Mouse (Mus musculus) forebrain, postnatal 0 days (tissue): ENCODE data around the gene Epb41l3. TPM values are rescaled to one million over a fixed set of nuclear protein-coding genes. Genes with fewer than 3 reads are reported as not detected.

Source experiments
- ATAC-seq: fragments of 200-750 bp; cut with Nextera tagmentation; 2 replicates; pipeline ENCODE4 v1.8.0; 2017; ENCODE audit warnings: mild to moderate bottlenecking, moderate library complexity
- DNase-seq: peaks from one replicate; pipeline ENCODE4 v3.0.0-alpha.2; 2015
- H3K27ac ChIP-seq: fragments of 300-500 bp; sonication (generic); 2 replicates; pipeline ENCODE4 v1.5.1; 2014; ENCODE audit warnings: low read depth, mild to moderate bottlenecking, antibody characterized with exemption, low read length, moderate library complexity, mixed read lengths
- H3K27me3 ChIP-seq: fragments of 300-500 bp; sonication (generic); 2 replicates; pipeline ENCODE4 v1.6.1; 2014; ENCODE audit warnings: mild to moderate bottlenecking, low read length, mixed read lengths; ENCODE audit not compliant: insufficient read depth
- H3K36me3 ChIP-seq: fragments of 300-500 bp; sonication (generic); 2 replicates; pipeline ENCODE4 v1.6.1; 2014; ENCODE audit warnings: mild to moderate bottlenecking, moderate library complexity; ENCODE audit not compliant: insufficient read depth
- H3K4me1 ChIP-seq: fragments of 300-500 bp; sonication (generic); 2 replicates; pipeline ENCODE4 v1.6.1; 2014; ENCODE audit warnings: antibody characterized with exemption; ENCODE audit not compliant: insufficient read depth
- H3K4me2 ChIP-seq: fragments of 300-500 bp; sonication (generic); 2 replicates; pipeline ENCODE4 v1.6.1; 2014; ENCODE audit warnings: low read depth, mild to moderate bottlenecking, moderate library complexity
- H3K4me3 ChIP-seq: fragments of 300-500 bp; sonication (generic); 2 replicates; pipeline ENCODE4 v1.5.1; 2014; ENCODE audit warnings: low read depth, low read length, mixed read lengths
- H3K9ac ChIP-seq: fragments of 300-500 bp; sonication (generic); 2 replicates; pipeline ENCODE4 v1.6.1; 2014; ENCODE audit warnings: mild to moderate bottlenecking
- H3K9me3 ChIP-seq: fragments of 300-500 bp; sonication (generic); 2 replicates; pipeline ENCODE4 v1.6.1; 2016; ENCODE audit warnings: low read length
- CTCF ChIP-seq: sonication (generic); IDR thresholded peaks from 2 replicates; pipeline ENCODE4 v1.5.1; 2016; ENCODE audit warnings: antibody characterized with exemption, control low read depth, low read depth
- WGBS: fragments of 180-500 bp; shearing (Covaris S2); extraction: QIAGEN DNeasy Blood & Tissue Kit; methylation state at CpG from one replicate; pipeline ENCODE4 v1.1.7; 2014; 5-methylcytosine and 5-hydroxymethylcytosine counted together
- polyA plus RNA-seq: library from polyadenylated mRNA; unstranded; fragments of >200 nt; fragmentation: Nextera tagmentation; extraction: Ambion mirVana; gene quantifications from 2 replicates; pipeline ENCODE4 v1.2.1, GENCODE M21; 2015
- total RNA-seq: library from RNA; depleted of rRNA; stranded (reverse); fragments of >200 nt; gene quantifications from 2 replicates; pipeline ENCODE4 v1.2.3, GENCODE M21; 2014

Gene Epb41l3
- total and polyA plus RNA-seq, 2 experiments from 2014 or later, result 54.1 to 68.6 TPM

DNA sequence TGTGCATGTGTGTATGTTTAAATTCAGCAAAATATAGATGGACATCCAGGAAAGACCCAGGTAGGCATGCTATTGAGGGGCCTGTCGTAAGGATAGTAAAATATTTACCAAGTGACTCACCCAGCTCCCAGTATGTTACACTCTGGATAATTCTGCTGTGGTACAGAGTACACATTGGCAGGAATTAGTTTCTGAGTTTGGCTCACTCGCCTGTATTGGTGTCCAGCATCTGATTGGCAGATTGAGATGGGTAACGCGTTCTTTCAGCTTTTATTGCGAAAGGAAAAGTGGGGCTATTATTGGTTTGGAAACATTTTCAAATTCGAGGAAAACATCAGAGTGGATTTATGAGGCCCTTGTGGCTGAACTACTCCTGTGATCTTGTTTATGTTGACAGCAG lies 145.9 kb downstream of the Epb41l3 start:
- Histone ChIP-seq H3K27ac (no peak overlapping the region), H3K4me3 (no peak overlapping the region), H3K27me3 (no peaks in the 10 kb centered on the region), H3K9me3 (no peaks in the 10 kb centered on the region), H3K36me3 (no peaks in the 10 kb centered on the region), H3K4me1 (peaks cover 6% of the 10 kb centered on the region; the same call in 1 of the 2 replicates), H3K9ac (no peak overlapping the region), H3K4me2 (no peak overlapping the region)
- WGBS, result 60% methylated on average over 6 of the region's 6 CpGs
- ATAC-seq (no peak), DNase-seq (no peak)
- TF ChIP-seq CTCF, result no peak

DNA sequence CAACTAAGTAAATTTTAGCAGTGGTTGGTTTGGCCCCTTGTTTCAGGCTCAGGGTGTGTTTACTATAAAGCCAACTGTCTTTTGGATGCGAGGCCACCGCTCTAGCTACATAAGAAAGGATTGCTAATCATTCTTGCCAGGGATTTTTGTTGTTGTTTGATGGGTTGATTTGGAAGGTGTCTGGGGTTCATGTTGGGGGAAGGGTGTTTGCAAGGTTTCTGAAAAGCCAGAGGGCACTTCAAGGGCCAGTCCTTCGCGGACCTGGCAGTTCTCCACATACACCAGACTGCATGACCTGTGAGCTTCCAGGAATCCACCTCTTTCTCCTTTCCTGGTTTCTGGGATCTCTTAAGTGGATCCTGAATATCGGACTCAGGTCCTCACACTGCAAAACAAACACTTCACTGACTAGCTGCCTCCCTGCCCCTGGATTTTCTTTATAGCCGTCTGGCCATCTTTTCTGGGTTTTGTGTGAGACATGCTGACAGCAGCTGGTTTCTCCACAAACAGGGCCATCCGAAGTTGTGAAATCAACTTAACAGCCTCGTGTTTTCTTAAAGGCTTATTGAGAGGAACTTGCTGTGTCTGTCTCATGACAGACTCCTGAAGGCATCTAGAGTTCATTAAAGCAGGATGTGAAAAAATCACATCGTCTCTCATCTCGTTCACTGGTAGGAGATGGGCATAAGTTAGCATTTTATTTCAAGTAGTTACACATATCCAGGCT lies 146.6 kb downstream of the Epb41l3 start:
- peak; percentile 61; the same call in 1 of the 2 replicates for ATAC-seq
- H3K27ac ChIP-seq, result no peak overlapping the region

DNA sequence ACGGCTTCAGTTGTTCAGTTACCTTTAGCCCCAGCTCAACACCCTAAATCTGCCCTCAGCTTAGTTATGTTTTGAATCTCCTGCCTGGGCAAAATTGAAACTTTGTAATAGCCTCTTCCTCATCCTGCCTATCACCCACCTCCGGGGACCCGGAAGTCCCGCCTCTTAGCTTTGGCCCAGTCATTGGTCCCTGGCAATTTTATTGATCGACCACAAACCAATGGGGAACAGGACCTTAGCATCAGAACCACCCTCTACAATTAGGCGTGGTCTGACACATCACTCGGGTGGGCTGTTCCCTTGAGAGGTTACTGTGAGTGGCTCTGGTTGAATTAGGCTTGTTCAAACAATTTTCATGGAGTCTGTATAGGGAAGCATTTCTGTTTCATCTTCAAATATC lies 150.5 kb downstream of the Epb41l3 start:
- H3K9me3 ChIP-seq, result no peaks in the 10 kb centered on the region
- 89% methylated on average over 7 of the region's 7 CpGs for WGBS
- ATAC-seq, result no peak

More for the DNA sequence above, 146.6 kb downstream of the Epb41l3 start:
- 39% methylated on average over 10 of the region's 10 CpGs for WGBS
- TF ChIP-seq CTCF, result no peak
- peak; percentile 12 for DNase-seq
- peaks cover 6% of the 10 kb centered on the region; the same call in 1 of the 2 replicates for H3K4me1 ChIP-seq
- no peak overlapping the region for H3K4me2 ChIP-seq
- no peaks in the 10 kb centered on the region for H3K36me3 ChIP-seq
- no peaks in the 10 kb centered on the region for H3K9me3 ChIP-seq
- no peaks in the 10 kb centered on the region for H3K27me3 ChIP-seq
- H3K4me3 ChIP-seq, result no peak overlapping the region
- H3K9ac ChIP-seq, result no peak overlapping the region

DNA sequence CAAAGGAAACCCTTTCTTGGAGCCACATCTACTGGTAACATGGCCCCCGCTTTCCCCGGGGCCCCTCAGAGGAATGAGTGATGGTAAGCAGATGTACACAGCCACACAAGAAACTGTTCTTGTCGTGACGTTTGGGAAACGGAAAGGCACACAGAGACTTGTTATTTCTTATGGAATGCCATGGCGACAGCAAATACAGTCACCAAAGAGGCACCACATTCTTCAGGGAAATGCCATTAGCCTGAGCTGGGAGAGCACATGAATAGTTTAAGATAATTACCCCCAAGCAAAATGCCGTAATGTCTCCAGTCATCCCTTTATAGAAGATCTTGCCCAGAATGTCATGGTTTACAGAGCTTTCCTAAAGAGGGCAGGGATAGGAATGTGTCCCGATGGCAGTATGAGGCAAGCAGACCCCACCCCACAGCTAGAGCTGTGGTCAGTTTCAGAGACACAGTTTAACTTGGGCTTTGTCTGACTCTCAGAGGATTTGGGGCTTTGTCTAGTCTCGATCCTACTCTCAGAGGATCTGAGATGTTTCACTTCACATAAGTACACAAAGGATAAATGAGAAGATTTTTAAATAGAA lies 152.0 kb downstream of the Epb41l3 start:
- no peak for TF ChIP-seq CTCF
- no peak for ATAC-seq

More for the DNA sequence above, 150.5 kb downstream of the Epb41l3 start:
- H3K4me2 ChIP-seq, result no peak overlapping the region
- no peaks in the 10 kb centered on the region for H3K36me3 ChIP-seq
- H3K27me3 ChIP-seq, result no peaks in the 10 kb centered on the region
- H3K4me1 ChIP-seq, result peaks cover 13% of the 10 kb centered on the region
- no peak overlapping the region for H3K27ac ChIP-seq
- no peak for DNase-seq
- TF ChIP-seq CTCF, result no peak
- H3K9ac ChIP-seq, result no peak overlapping the region
- H3K4me3 ChIP-seq, result no peak overlapping the region

DNA sequence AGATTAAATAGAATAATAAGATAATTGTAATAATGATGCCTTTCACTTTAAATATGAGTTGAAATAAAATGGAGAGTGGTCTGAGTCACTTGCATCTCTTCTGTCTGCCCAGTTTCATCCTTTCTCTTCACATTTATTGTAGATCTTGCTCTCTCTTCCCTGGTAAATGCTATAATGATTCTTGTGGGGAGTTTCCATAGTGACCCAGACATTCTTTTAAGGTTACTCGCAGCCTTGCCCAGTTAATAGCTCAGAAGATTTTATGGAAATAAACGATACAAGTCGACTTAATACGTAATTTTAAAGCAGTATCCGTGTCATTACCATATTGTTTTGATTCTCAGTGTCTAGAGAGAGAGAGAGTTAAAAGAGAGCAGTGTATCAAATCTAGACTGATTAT lies 154.0 kb downstream of the Epb41l3 start:
- no peak for TF ChIP-seq CTCF
- WGBS, result 24% methylated on average over 5 of the region's 5 CpGs
- no peak overlapping the region for H3K9ac ChIP-seq

More for the DNA sequence above, 152.0 kb downstream of the Epb41l3 start:
- Histone ChIP-seq H3K4me1 (peaks cover 18% of the 10 kb centered on the region), H3K27me3 (no peaks in the 10 kb centered on the region), H3K4me3 (no peak overlapping the region), H3K9ac (no peak overlapping the region), H3K36me3 (no peaks in the 10 kb centered on the region), H3K9me3 (no peaks in the 10 kb centered on the region), H3K4me2 (no peak overlapping the region), H3K27ac (no peak overlapping the region)
- WGBS, result 45% methylated on average over 9 of the region's 9 CpGs
- no peak for DNase-seq

DNA sequence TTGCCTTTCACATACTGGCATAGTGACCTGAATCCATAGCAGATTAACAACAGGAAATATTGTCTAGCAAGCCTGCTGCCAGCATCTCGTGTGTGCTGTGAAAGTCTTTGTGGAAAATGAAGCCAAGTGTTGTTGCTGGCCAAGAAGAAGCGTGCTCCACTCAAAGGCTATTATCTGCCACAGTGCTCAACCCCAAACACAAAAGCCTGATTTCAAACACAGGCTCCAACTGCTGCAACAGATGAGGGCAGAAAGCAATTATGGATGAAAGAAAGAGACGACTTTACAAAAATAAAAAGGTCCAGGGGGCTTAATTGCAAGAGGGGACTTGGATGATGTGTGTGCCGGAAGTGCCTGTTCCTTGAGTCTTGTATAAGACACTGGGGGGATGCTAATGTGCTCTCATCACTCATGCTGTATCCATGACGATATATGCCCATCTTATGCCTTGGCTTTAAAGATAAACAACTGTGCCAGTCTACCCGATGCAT lies 154.7 kb downstream of the Epb41l3 start:
- H3K9me3 ChIP-seq, result no peaks in the 10 kb centered on the region
- 5% methylated on average over 6 of the region's 6 CpGs for WGBS
- H3K36me3 ChIP-seq, result no peaks in the 10 kb centered on the region
- peak overlapping the region; percentile 71 for H3K27ac ChIP-seq
- H3K4me1 ChIP-seq, result peaks cover 16% of the 10 kb centered on the region
- ATAC-seq, result peak; percentile 93
- peak overlapping the region; percentile 32; the same call in 1 of the 2 replicates for H3K9ac ChIP-seq
- H3K4me3 ChIP-seq, result no peak overlapping the region
- TF ChIP-seq CTCF, result no peak
- H3K27me3 ChIP-seq, result no peaks in the 10 kb centered on the region
- peak; percentile 85 for DNase-seq
- peak overlapping the region; percentile 11 for H3K4me2 ChIP-seq

More for the DNA sequence above, 154.0 kb downstream of the Epb41l3 start:
- ATAC-seq (no peak), DNase-seq (no peak)
- Histone ChIP-seq H3K27ac (peak overlapping the region; percentile 71), H3K27me3 (no peaks in the 10 kb centered on the region), H3K9me3 (no peaks in the 10 kb centered on the region), H3K4me3 (no peak overlapping the region), H3K4me2 (no peak overlapping the region), H3K4me1 (peaks cover 16% of the 10 kb centered on the region), H3K36me3 (no peaks in the 10 kb centered on the region)

DNA sequence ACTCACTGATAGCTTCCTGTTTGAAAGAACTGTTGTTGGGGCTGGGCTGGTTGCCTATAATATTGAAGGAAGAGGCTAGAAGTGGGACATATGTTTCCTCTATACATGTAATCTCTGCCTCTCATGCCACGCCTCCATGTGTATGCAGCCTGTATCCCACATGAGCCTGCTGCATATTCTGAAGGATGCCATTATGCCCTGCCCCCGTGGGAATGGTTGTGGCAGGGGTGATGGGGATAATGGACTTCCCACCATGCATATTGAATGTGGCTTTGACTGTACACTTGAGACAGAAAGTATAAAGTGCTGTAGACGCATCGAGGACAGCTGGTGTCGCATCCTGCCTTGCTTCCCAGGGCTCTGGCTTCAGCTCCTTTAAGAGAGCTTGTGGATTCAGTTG lies 155.9 kb downstream of the Epb41l3 start:
- 0 out of 2 replicates have a peak, but pooled peaks have one; percentile 7 for ATAC-seq
- H3K9ac ChIP-seq, result no peak overlapping the region

More for the DNA sequence above, 155.9 kb downstream of the Epb41l3 start:
- TF ChIP-seq CTCF, result no peak
- H3K27ac ChIP-seq, result peak overlapping the region; percentile 74
- DNase-seq, result no peak
- H3K27me3 ChIP-seq, result no peaks in the 10 kb centered on the region
- no peaks in the 10 kb centered on the region for H3K36me3 ChIP-seq
- WGBS, result 49% methylated on average over 5 of the region's 5 CpGs
- H3K4me3 ChIP-seq, result no peak overlapping the region
- peaks cover 16% of the 10 kb centered on the region for H3K4me1 ChIP-seq
- no peaks in the 10 kb centered on the region for H3K9me3 ChIP-seq
- H3K4me2 ChIP-seq, result no peak overlapping the region
